Mouse (Mus musculus) liver, embryonic 14.5 days (tissue): ENCODE measurements around the gene Plxna4. TPM values are rescaled to one million over a fixed set of nuclear protein-coding genes. Genes with fewer than 3 reads are reported as not detected.

Experiments used
- ATAC-seq: fragments of 200-750 bp; cut with Nextera tagmentation; 2 replicates; pipeline ENCODE4 v1.8.0; 2017; ENCODE audit warnings: moderate number of reproducible peaks, mild to moderate bottlenecking, moderate library complexity; ENCODE audit not compliant: insufficient read depth
- DNase-seq, 3 experiments: peaks; one replicate each; pipeline ENCODE4 v3.0.0-alpha.2; 2012 to 2013; ENCODE audit warnings: low read depth in 3 of 3, low spot score in 3 of 3
- H3K27ac ChIP-seq: fragments of 300-500 bp; sonication (generic); 2 replicates; pipeline ENCODE4 v1.5.1; 2014; ENCODE audit warnings: moderate library complexity, mild to moderate bottlenecking, control low read depth, inconsistent platforms
- H3K27me3 ChIP-seq: fragments of 300-500 bp; sonication (generic); 2 replicates; pipeline ENCODE4 v1.6.1; 2014; ENCODE audit warnings: mild to moderate bottlenecking, low read length, moderate library complexity; ENCODE audit not compliant: control insufficient read depth, insufficient read depth
- H3K36me3 ChIP-seq: fragments of 300-500 bp; sonication (generic); replicated peaks from 2 replicates; pipeline ENCODE4 v1.6.1; 2014; ENCODE audit warnings: low read depth; ENCODE audit not compliant: control insufficient read depth, insufficient read depth
- H3K4me1 ChIP-seq, 2 experiments: fragments of 200-500 bp in 1 of 2; fragments of 300-500 bp in 1 of 2; sonication (generic) in 1 of 2; replicated peaks; 2 replicates each; pipeline ENCODE4 v1.6.1; 2012 to 2014; ENCODE audit warnings: antibody characterized with exemption in 1 of 2, inconsistent platforms in 1 of 2, low read length in 1 of 2; ENCODE audit not compliant: control insufficient read depth in 2 of 2, insufficient read depth in 2 of 2
- H3K4me2 ChIP-seq: fragments of 300-500 bp; sonication (generic); 2 replicates; pipeline ENCODE4 v1.6.1; 2014; ENCODE audit warnings: low read depth, mild to moderate bottlenecking, control low read depth, moderate library complexity
- H3K4me3 ChIP-seq, 2 experiments: fragments of 200-500 bp in 1 of 2; fragments of 300-500 bp in 1 of 2; sonication (generic) in 1 of 2; 2 replicates each; pipeline ENCODE4 v1.5.1; 2012 to 2014; ENCODE audit warnings: low read depth in 2 of 2, low read length in 2 of 2, mild to moderate bottlenecking in 2 of 2, control low read depth in 1 of 2, inconsistent platforms in 1 of 2, moderate library complexity in 1 of 2; ENCODE audit not compliant: insufficient read depth in 1 of 2
- H3K9ac ChIP-seq: fragments of 300-500 bp; sonication (generic); replicated peaks from 2 replicates; pipeline ENCODE4 v1.6.1; 2014; ENCODE audit warnings: mild to moderate bottlenecking, control low read depth, moderate library complexity
- H3K9me3 ChIP-seq: fragments of 300-500 bp; sonication (generic); 2 replicates; pipeline ENCODE4 v1.6.1; 2016; ENCODE audit warnings: low read length, mixed read lengths; ENCODE audit not compliant: control insufficient read depth
- CTCF ChIP-seq: IDR thresholded peaks from 2 replicates; pipeline ENCODE4 v1.5.1; 2016; ENCODE audit warnings: antibody characterized with exemption, low read depth, control low read depth
- EP300 ChIP-seq: IDR thresholded peaks from 2 replicates; pipeline ENCODE4 v1.6.1; 2016; ENCODE audit warnings: antibody characterized with exemption, low read depth
- WGBS: fragments of 180-500 bp; shearing (Covaris S2); extraction: QIAGEN DNeasy Blood & Tissue Kit; methylation state at CpG from one replicate; pipeline ENCODE4 v1.1.7; 2014; ENCODE audit not compliant: insufficient replicate concordance; 5-methylcytosine and 5-hydroxymethylcytosine counted together
- polyA plus RNA-seq, 2 experiments: library from polyadenylated mRNA; depleted of rRNA in 1 of 2; stranded (reverse) in 1 of 2; unstranded in 1 of 2; fragments of >200 nt; fragmentation: Nextera tagmentation in 1 of 2; extraction: Ambion mirVana in 1 of 2; gene quantifications; 2 replicates each; pipeline versions ENCODE4 v1.2.1 to v1.2.3; 2012 to 2014

Gene Plxna4
- polyA plus RNA-seq, 2 experiments, result 0.17 to 0.25 TPM

- ATAC-seq (no peak), DNase-seq (no peak)
- Histone ChIP-seq H3K27ac (no peak overlapping the region), H3K27me3 (no peaks in the 10 kb centered on the region), H3K4me3 (no peak overlapping the region), H3K4me2 (no peak overlapping the region), H3K9me3 (no peaks in the 10 kb centered on the region), H3K9ac (no peak overlapping the region), H3K36me3 (no peaks in the 10 kb centered on the region), H3K4me1 (no peaks in the 10 kb centered on the region)
- TF ChIP-seq EP300 (no peak), CTCF (no peak)
- 14% methylated on average over 2 of the region's 2 CpGs for WGBS
Observed at GRCm38 (mm10) chr6:32109207-32109606, 478.8 kb downstream of the Plxna4 start.

- H3K27me3 ChIP-seq, result no peaks in the 10 kb centered on the region
- WGBS, result 39% methylated on average over 9 of the region's 9 CpGs
- ATAC-seq (no peak), DNase-seq (no peak)
- H3K27ac ChIP-seq, result no peak overlapping the region
- H3K36me3 ChIP-seq, result no peaks in the 10 kb centered on the region
- no peak overlapping the region for H3K9ac ChIP-seq
- TF ChIP-seq CTCF, result no peak
- no peak for TF ChIP-seq EP300
- H3K4me1 ChIP-seq, result no peaks in the 10 kb centered on the region
- no peak overlapping the region for H3K4me3 ChIP-seq
- H3K9me3 ChIP-seq, result no peaks in the 10 kb centered on the region
- H3K4me2 ChIP-seq, result no peak overlapping the region
Observed at GRCm38 (mm10) chr6:32105547-32106275, 482.3 kb downstream of the Plxna4 start.
